Mouse (Mus musculus) CH12.LX (cell line): ENCODE measurements around the gene RPS10-NUDT3. TPM values are rescaled to one million over a fixed set of nuclear protein-coding genes. Genes with fewer than 3 reads are reported as not detected.
A peak's percentile ranks its signal among the peaks of the same experiment; 100 is the strongest.

ENCODE experiments used
- DNase-seq: peaks from one replicate; pipeline ENCODE4 v3.0.0-alpha.2; 2013; ENCODE audit errors: extremely low read depth
- H3K27ac ChIP-seq: 2 replicates; pipeline ENCODE4 v1.5.1; 2012; ENCODE audit warnings: low read depth, mild to moderate bottlenecking, control low read depth, moderate library complexity; ENCODE audit not compliant: insufficient read depth
- H3K27me3 ChIP-seq: replicated peaks from 2 replicates; pipeline ENCODE3; 2012; ENCODE audit warnings: inconsistent platforms
- H3K36me3 ChIP-seq, 2 experiments: replicated peaks in 1 of 2; 2 replicates each; pipeline versions ENCODE3 to v1.6.1; 2012; ENCODE audit warnings: inconsistent platforms in 1 of 2, low read length in 1 of 2, mild to moderate bottlenecking in 1 of 2, mixed read lengths in 1 of 2, moderate library complexity in 1 of 2; ENCODE audit not compliant: control insufficient read depth in 1 of 2, insufficient read depth in 1 of 2
- H3K4me1 ChIP-seq, 2 experiments: 2 replicates each; pipeline ENCODE4 v1.6.1; 2012; ENCODE audit warnings: inconsistent platforms in 1 of 2, moderate library complexity in 1 of 2; ENCODE audit not compliant: insufficient read depth in 2 of 2, control insufficient read depth in 1 of 2
- H3K4me2 ChIP-seq: 2 replicates; pipeline ENCODE4 v1.6.1; 2012; ENCODE audit warnings: low read depth, mild to moderate bottlenecking, control low read depth; ENCODE audit not compliant: poor library complexity, insufficient read depth, severe bottlenecking
- H3K4me3 ChIP-seq, 3 experiments: fragments of 150-350 bp in 1 of 3; sonication (generic) in 1 of 3; replicated peaks in 1 of 3; 2 replicates each; pipeline versions ENCODE3 to v1.5.1; 2011 to 2012; ENCODE audit warnings: low read depth in 2 of 3, low read length in 2 of 3, mild to moderate bottlenecking in 2 of 3, moderate library complexity in 2 of 3, control low read depth in 1 of 3, improper control_type of control experiment in 1 of 3, inconsistent platforms in 1 of 3, mixed read lengths in 1 of 3; ENCODE audit not compliant: poor library complexity in 1 of 3
- H3K79me2 ChIP-seq: replicated peaks from 2 replicates; pipeline ENCODE4 v1.6.1; 2012; ENCODE audit warnings: mild to moderate bottlenecking, moderate library complexity; ENCODE audit not compliant: control insufficient read depth, poor library complexity, insufficient read depth, severe bottlenecking; ENCODE audit errors: extremely low read depth
- H3K9ac ChIP-seq: 2 replicates; pipeline ENCODE4 v1.6.1; 2012; ENCODE audit warnings: low read depth, mild to moderate bottlenecking, control low read depth, moderate library complexity; ENCODE audit not compliant: insufficient read depth
- H3K9me3 ChIP-seq: replicated peaks from 2 replicates; pipeline ENCODE3; 2012; ENCODE audit warnings: low read length, inconsistent platforms, mixed read lengths
- BHLHE40 ChIP-seq: IDR thresholded peaks from 2 replicates; pipeline ENCODE4 v1.6.1; 2011; ENCODE audit warnings: mild to moderate bottlenecking, low read depth, low read length, improper control_type of control experiment
- CTCF ChIP-seq, 2 experiments: IDR thresholded peaks in 1 of 2; conservative IDR thresholded peaks in 1 of 2; 2 replicates each; pipeline ENCODE4 v1.5.1; 2011 to 2012; ENCODE audit warnings: low read depth in 2 of 2, low read length in 2 of 2, improper control_type of control experiment in 1 of 2, inconsistent platforms in 1 of 2, mild to moderate bottlenecking in 1 of 2, moderate library complexity in 1 of 2
- ELF1 ChIP-seq: IDR thresholded peaks from 2 replicates; pipeline ENCODE4 v1.6.1; 2014; ENCODE audit warnings: low read depth, mild to moderate bottlenecking, inconsistent platforms, low read length, improper control_type of control experiment
- ETS1 ChIP-seq: conservative IDR thresholded peaks from 2 replicates; pipeline ENCODE4 v1.6.1; 2012; ENCODE audit warnings: low read depth, mild to moderate bottlenecking, inconsistent platforms, low read length, improper control_type of control experiment, moderate library complexity
- JUN ChIP-seq: IDR thresholded peaks from 2 replicates; pipeline ENCODE4 v1.6.1; 2011; ENCODE audit warnings: low read depth, mild to moderate bottlenecking, low read length, improper control_type of control experiment, moderate library complexity; ENCODE audit not compliant: insufficient read depth
- JUND ChIP-seq: conservative IDR thresholded peaks from 2 replicates; pipeline ENCODE4 v1.6.1; 2011; ENCODE audit warnings: low read depth, low read length, improper control_type of control experiment
- MEF2A ChIP-seq: IDR thresholded peaks from 2 replicates; pipeline ENCODE4 v1.6.1; 2014; ENCODE audit warnings: low read depth, mild to moderate bottlenecking, inconsistent platforms, low read length, improper control_type of control experiment, borderline replicate concordance
- MXI1 ChIP-seq: IDR thresholded peaks from 2 replicates; pipeline ENCODE4 v1.6.1; 2011; ENCODE audit warnings: mild to moderate bottlenecking, low read depth, low read length, improper control_type of control experiment
- MYC ChIP-seq: IDR thresholded peaks from 2 replicates; pipeline ENCODE4 v1.6.1; 2011; ENCODE audit warnings: low read depth, mild to moderate bottlenecking, improper control_type of control experiment, low read length
- NELFE ChIP-seq: IDR thresholded peaks from 2 replicates; pipeline ENCODE4 v1.6.1; 2011; ENCODE audit warnings: low read depth, low read length, improper control_type of control experiment
- POLR2AphosphoS2 ChIP-seq: IDR thresholded peaks from 2 replicates; pipeline ENCODE4 v1.6.1; 2011; ENCODE audit warnings: low read depth, low read length, improper control_type of control experiment
- SMC3 ChIP-seq: IDR thresholded peaks from 2 replicates; pipeline ENCODE4 v1.6.1; 2011; ENCODE audit warnings: low read depth, low read length, improper control_type of control experiment
- TCF12 ChIP-seq: IDR thresholded peaks from 2 replicates; pipeline ENCODE4 v1.6.1; 2014; ENCODE audit warnings: low read depth, mild to moderate bottlenecking, inconsistent platforms, low read length, improper control_type of control experiment
- ZKSCAN1 ChIP-seq: IDR thresholded peaks from 2 replicates; pipeline ENCODE4 v1.6.1; 2012; ENCODE audit warnings: low read depth, inconsistent platforms, low read length, improper control_type of control experiment, borderline replicate concordance
- ZMIZ1 ChIP-seq: IDR thresholded peaks from 2 replicates; pipeline ENCODE4 v1.6.1; 2012; ENCODE audit warnings: low read depth, mild to moderate bottlenecking, inconsistent platforms, low read length, improper control_type of control experiment
- dilution Hi-C: fragments of 300-500 bp; cut with MboI; formaldehyde crosslinking; loops from 2 replicates; pipeline ENCODE4 v1.14.3; 2020; ENCODE audit warnings: low sequenced_read_pairs; ENCODE audit not compliant: extremely low pct_unique_long_range_greater_than_20kb, extremely low pct_ligation_motif_present
- in situ Hi-C: fragments of 300-500 bp; cut with MboI; formaldehyde crosslinking; loops from 3 replicates; pipeline ENCODE4 v1.14.3; 2019; ENCODE audit warnings: low sequenced_read_pairs, low pct_ligation_motif_present, low pct_unique_long_range_greater_than_20kb, mixed read lengths
- polyA plus RNA-seq: library from polyadenylated mRNA; unstranded; fragments of >175 nt; gene quantifications from 2 replicates; pipeline ENCODE4 v1.2.1, GENCODE M21; 2012; ENCODE audit warnings: low read depth; ENCODE audit not compliant: insufficient read length
- total RNA-seq, 2 experiments: library from RNA; depleted of rRNA; stranded (reverse); fragments of 300-350 nt in 1 of 2; fragments of >200 nt in 1 of 2; gene quantifications; 2 replicates each; pipeline ENCODE4 v1.2.3; 2012 to 2014

Gene RPS10-NUDT3
- total and polyA plus RNA-seq, 3 experiments = 30.3 TPM; not detected in 2

- H3K36me3 ChIP-seq = no peaks in the 10 kb centered on the region
- in situ Hi-C loops = loop anchor here (10.0 kb wide), 1 partner anchor 71 kb away; the partner anchor contains the start of gene Spdef
Observed at GRCm38 (mm10) chr17:27653253-27653959, 18.4 kb upstream of the RPS10-NUDT3 start.

GRCm38 (mm10) chr17:27652046-27652790 is 17.2 kb upstream of the RPS10-NUDT3 start:
- dilution Hi-C loops (no loop called here), in situ Hi-C loops (loop anchor here (10.0 kb wide), 1 partner anchor 73 kb away; the partner anchor contains the start of gene Spdef)
- TF ChIP-seq ZKSCAN1 = no peak
- no peak for TF ChIP-seq ELF1
- TF ChIP-seq NELFE = no peak
- 0 out of 4 replicates have a peak, but pooled peaks of 1 of the 2 experiments have one; percentile 6 for TF ChIP-seq CTCF (conservative IDR thresholded peaks at IDR 0.05 in 1 of 2, IDR thresholded peaks at IDR 0.05 in 1 of 2; ENCODE audit: low read depth in 2 of 2, low read length in 2 of 2)
- TF ChIP-seq ZMIZ1 = no peak
- Histone ChIP-seq H3K4me2 (no peak overlapping the region), H3K27ac (no peak overlapping the region), H3K9ac (no peak overlapping the region), H3K36me3 (no peaks in the 10 kb centered on the region), H3K27me3 (peaks cover 13% of the 10 kb centered on the region), H3K4me3 (no peak overlapping the region), H3K9me3 (peaks cover 7% of the 10 kb centered on the region), H3K79me2 (no peaks in the 10 kb centered on the region), H3K4me1 (peaks cover 0 to 27% of the 10 kb centered on the region in 2 experiments; a peak in 2 of 4 replicates)
- DNase-seq = no peak

More at GRCm38 (mm10) chr17:27653253-27653959, 18.4 kb upstream of the RPS10-NUDT3 start:
- H3K79me2 ChIP-seq = no peaks in the 10 kb centered on the region
- peaks cover under 1 to 33% of the 10 kb centered on the region in 2 experiments; a peak in 3 of 4 replicates for H3K4me1 ChIP-seq
- dilution Hi-C loops = no loop called here
- peaks cover 12% of the 10 kb centered on the region for H3K27me3 ChIP-seq
- no peak for TF ChIP-seq MYC
- no peak for TF ChIP-seq TCF12
- no peak for TF ChIP-seq JUN
- TF ChIP-seq ETS1 = no peak
- no peak for TF ChIP-seq ZMIZ1
- TF ChIP-seq SMC3 = no peak
- TF ChIP-seq NELFE = no peak
- no peak for TF ChIP-seq MXI1
- TF ChIP-seq BHLHE40 = no peak
- no peak for TF ChIP-seq JUND
- TF ChIP-seq MEF2A = no peak
- TF ChIP-seq POLR2AphosphoS2 = no peak
- no peak overlapping the region for H3K4me3 ChIP-seq
- peaks cover 5% of the 10 kb centered on the region for H3K9me3 ChIP-seq
- no peak overlapping the region for H3K9ac ChIP-seq
- no peak for DNase-seq
- no peak overlapping the region for H3K4me2 ChIP-seq
- H3K27ac ChIP-seq = no peak overlapping the region
